Mouse (Mus musculus): ENCODE data around the gene Zbtb20.

The Zbtb20 gene

GRCm38 (mm10) chr16:43668294-43668693 lies 792.6 kb downstream of the Zbtb20 start:
- DNase-seq, result no peak

- DNase-seq, result no peak
Observed at GRCm38 (mm10) chr16:43671972-43672371, 796.3 kb downstream of the Zbtb20 start.

- no peak for DNase-seq
Observed at GRCm38 (mm10) chr16:43672697-43673096, 797.0 kb downstream of the Zbtb20 start.

GRCm38 (mm10) chr16:43674400-43674799 lies 798.7 kb downstream of the Zbtb20 start:
- no peak for DNase-seq

- no peak for DNase-seq
Observed at GRCm38 (mm10) chr16:43687968-43688367, 812.3 kb downstream of the Zbtb20 start.

- DNase-seq, result no peak
Observed at GRCm38 (mm10) chr16:43690211-43690690, 814.6 kb downstream of the Zbtb20 start.

- no peak for DNase-seq
Observed at GRCm38 (mm10) chr16:43690912-43691311, 815.2 kb downstream of the Zbtb20 start.

- DNase-seq, result no peak
Observed at GRCm38 (mm10) chr16:43691741-43692140, 816.1 kb downstream of the Zbtb20 start.

Data from B cell, adult 2 months (primary cell).